Mouse (Mus musculus) layer of hippocampus, adult 2 months (tissue): ENCODE results near the gene Defb26. TPM values are rescaled to one million over a fixed set of nuclear protein-coding genes. Genes with fewer than 3 reads are reported as not detected.

Experiments
- DNase-seq, 2 experiments: peaks; one replicate each; pipeline ENCODE4 v3.0.0; 2022; ENCODE audit warnings: low spot score in 2 of 2
- H3K27ac ChIP-seq: fragments of 200-600 bp; 2 replicates; pipeline ENCODE4 v1.8.1; 2022
- H3K4me3 ChIP-seq: fragments of 200-600 bp; 2 replicates; pipeline ENCODE4 v1.8.1; 2022; ENCODE audit warnings: mild to moderate bottlenecking
- CTCF ChIP-seq: fragments of 200-600 bp; conservative IDR thresholded peaks from 2 replicates; pipeline ENCODE4 v1.8.1; 2022; ENCODE audit warnings: antibody characterized with exemption, mild to moderate bottlenecking, moderate library complexity
- total RNA-seq, 2 experiments: library from RNA; stranded (reverse); gene quantifications; 2 replicates each; pipeline ENCODE4 v1.2.3; 2021

Defb26 gene
- total RNA-seq, 2 experiments from 2014 or later = not detected

DNA sequence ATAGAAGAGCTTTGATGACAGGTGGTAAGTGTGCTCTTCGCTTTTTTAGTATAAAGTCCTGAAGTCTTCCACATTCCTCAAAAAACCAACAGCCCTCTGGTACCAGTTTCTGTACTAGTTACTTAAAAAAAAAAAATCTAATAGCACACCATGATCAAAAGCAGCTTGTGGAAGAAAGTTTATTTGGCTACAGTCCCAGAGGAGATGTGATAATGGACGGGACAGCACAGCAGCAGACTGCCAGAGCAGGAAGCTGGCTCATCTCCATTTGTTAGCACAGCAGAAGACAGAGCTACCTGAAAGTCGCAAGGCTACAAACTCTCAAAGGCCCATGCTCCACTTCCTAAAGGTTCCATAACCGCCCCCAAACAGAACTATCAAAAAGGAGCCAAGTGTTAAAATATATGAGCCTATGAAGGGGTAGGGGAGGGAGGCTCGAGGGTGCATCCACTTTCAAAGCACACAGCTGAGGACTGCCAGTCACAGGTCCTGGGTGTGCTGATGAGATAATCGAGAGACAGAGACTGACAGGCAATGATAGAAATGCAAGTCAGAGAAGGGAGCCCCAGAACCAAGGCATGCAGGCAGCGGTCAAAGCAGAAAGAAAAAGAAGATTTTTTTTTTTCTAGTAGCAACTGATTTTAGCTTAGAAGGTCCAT lies 11.2 kb downstream of the Defb26 start:
- DNase-seq = no peak
- H3K4me3 ChIP-seq = no peak overlapping the region
- TF ChIP-seq CTCF = no peak
- no peak overlapping the region for H3K27ac ChIP-seq

DNA sequence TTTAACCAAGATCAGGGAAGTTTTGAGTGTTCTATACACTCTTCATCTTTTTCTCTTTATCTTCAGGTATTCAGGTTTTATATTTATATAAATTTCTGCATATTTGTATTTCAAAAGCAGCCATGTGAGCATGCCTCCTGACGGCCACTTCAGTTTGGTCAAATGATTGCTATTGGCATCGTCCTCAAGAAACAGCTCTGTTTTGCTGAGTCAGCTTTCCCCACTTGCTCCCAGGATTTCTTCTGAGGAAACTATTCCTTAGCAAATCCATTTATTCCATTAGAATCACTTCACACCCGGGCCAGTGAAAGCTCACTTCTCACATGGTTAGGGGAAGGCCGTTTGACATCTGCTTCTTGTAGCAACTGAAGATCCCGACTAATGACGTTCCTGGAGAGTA lies 13.5 kb downstream of the Defb26 start:
- Histone ChIP-seq H3K4me3 (no peak overlapping the region), H3K27ac (no peak overlapping the region)
- no peak for DNase-seq
- no peak for TF ChIP-seq CTCF

DNA sequence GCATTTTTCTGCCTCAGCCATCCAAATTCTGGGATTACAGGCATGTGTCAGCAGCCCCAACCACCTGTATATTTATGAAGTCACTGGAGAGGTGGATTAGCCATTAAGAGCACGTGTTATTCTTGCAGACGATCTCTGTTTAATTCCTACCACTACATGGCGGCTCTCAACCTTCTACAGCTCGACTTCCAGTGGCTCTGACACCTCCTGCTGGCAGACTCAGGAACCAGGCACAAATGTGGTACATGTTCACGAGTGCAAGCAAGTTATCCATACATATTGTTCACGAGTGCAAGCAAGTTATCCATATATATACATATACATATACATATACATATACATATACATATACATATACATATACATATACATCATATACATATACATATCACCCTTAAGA lies 18.3 kb downstream of the Defb26 start:
- no peak overlapping the region for H3K4me3 ChIP-seq
- no peak overlapping the region for H3K27ac ChIP-seq
- no peak for DNase-seq
- no peak for TF ChIP-seq CTCF

DNA sequence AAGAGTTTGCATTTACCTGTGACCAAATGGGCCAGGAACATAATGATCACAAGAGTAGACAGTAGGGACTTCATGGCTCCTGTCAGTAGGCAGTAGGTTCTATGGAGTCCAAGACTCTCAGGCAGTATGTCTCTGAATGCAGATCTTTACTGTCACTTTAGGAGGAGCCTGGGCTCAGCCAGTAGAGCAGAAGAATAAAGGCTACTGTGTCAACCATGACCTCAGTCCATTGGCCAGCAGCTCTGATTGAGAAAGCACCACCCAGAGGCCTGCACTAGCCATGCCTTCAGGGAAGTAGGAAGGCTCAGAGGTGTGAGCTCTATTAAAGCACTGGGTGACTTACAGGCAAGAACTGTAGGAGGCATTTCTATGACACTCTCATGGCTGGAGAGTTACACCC lies 21.5 kb downstream of the Defb26 start, which contains the start of gene Defb22:
Gene Defb22, minus strand, starts transcription at position 101 of the 400 bp plus-strand sequence.
- Histone ChIP-seq H3K4me3 (no peak within 1 kb of the TSS), H3K27ac (no peak within 1 kb of the TSS)
- no peak for TF ChIP-seq CTCF
- no peak for DNase-seq

DNA sequence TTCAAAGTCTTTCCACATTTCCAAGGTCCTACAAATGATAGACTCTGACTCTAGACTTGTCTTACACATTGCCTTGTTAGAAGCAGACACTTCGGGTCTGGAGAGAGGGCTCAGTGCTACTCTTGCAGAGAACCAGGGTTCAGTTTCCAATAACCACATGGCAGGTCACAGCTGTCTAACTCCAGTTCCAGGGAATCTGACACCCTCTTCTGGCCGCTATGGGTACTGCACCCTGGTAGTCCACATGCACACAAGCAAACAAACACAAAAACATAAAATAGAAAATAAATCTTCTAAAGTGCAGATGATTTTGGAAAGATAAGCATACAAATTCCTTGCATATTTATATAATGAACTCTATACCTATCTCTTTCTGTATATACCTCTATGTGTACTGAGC lies 24.5 kb downstream of the Defb26 start:
- no peak for DNase-seq
- no peak overlapping the region for H3K4me3 ChIP-seq
- H3K27ac ChIP-seq = no peak overlapping the region
- TF ChIP-seq CTCF = peak; percentile 63

DNA sequence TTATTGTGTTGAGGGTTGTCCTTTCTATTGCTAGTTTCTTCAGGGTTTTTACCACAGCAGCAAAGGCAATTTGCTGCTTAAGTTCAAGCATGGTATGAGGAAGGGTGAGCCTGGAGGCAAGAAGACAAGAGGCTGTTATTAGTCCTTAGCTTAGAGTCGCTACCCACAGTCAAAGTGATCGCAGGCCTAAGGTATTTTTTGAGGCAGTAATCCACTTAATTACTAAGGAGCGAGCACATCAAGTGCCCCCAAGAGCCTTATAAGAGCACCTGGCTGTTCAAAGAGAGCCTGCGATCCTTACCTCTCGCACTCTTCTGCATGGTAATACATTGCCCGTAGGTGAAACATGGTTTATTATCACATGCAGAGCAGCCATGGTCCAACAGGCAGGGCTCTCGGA lies 29.8 kb downstream of the Defb26 start:
- TF ChIP-seq CTCF = no peak
- no peak for DNase-seq
- Histone ChIP-seq H3K4me3 (no peak overlapping the region), H3K27ac (no peak overlapping the region)

DNA sequence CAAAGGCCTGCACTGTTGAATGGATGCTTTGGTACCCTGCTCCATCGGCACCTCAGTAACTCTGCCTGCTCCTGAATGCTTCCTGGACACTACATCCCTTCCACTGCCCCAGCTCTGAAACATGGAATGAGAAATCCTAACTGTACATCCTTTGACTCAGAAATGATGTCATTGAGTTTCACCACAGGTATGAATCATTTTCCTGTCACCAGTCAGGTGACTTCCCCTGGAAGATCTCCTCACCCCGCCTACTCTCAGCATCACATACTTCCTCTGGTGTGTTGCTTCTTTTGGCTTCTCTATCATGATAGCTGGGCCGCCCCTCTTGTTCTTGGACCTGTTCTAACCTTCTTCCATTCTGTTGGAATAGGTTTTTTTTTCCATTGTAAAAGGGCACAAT lies 30.6 kb downstream of the Defb26 start:
- DNase-seq = no peak
- no peak for TF ChIP-seq CTCF
- H3K27ac ChIP-seq = no peak overlapping the region
- no peak overlapping the region for H3K4me3 ChIP-seq

DNA sequence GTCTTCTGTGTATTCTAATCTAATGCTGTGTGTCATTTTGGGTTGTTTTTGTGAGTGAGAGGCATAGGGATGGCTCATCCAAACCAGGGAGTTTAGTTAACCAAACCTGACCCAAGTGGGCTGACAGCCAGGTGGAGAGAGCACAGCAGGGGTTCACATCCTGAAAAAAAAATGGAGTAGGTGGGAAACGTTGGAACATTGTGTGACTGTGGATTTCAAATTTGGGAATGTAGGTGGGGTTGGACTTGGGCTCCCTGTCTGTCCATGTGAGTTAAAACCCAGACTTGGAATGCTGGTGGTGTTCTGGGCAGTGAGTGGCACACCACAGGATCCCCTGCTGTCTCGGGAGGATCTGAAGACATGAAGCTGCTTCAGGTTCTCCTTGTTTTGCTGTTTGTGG lies 34.7 kb downstream of the Defb26 start, which contains the start of gene Defb20:
Gene Defb20, plus strand, starts transcription at position 301 of the 400 bp plus-strand sequence.
- Histone ChIP-seq H3K4me3 (no peak within 1 kb of the TSS), H3K27ac (no peak within 1 kb of the TSS)
- DNase-seq = no peak
- no peak for TF ChIP-seq CTCF

DNA sequence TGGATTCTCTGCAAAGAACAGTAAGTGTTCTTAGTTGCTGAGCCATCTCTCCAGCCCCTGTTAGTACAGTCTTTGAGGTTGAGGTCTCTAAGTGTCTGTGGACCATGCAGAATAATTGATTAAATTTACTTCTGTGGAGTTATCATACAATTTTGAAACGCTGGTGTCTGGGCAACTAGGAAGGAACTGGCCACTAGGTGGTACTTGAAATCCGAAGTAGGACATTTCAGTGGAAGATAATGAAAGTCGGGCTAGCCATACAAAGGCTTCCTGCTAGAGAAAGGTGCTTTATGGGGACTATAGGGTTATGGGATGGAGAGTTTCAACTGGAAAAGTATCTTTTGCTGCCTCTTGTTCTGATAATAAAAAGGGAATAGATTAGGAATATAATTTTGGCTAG lies 39.1 kb downstream of the Defb26 start:
- Histone ChIP-seq H3K4me3 (no peak overlapping the region), H3K27ac (no peak overlapping the region)
- TF ChIP-seq CTCF = peak; percentile 67
- DNase-seq = no peak

DNA sequence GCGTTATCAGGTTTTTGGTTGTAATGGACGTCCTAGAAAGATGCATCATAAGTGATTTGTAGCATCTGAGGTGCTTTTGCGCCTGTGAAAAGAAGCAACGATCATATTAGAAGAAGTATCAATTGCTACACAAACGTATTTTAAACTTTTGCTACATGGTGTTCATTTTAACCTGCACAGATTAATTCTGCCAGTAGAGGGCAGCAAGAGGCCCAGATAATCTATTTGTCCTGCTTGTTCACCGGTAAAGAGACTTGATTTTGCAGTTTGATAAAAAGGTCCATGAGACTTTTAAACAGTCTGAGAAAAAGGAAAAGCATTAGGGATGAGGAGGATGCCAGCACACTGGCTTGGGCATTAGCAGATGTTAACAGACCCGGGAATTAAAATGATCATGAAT lies 40.5 kb downstream of the Defb26 start:
- DNase-seq = peak; percentile 41 to 74
- Histone ChIP-seq H3K4me3 (no peak overlapping the region), H3K27ac (no peak overlapping the region)
- TF ChIP-seq CTCF = peak; percentile 96

DNA sequence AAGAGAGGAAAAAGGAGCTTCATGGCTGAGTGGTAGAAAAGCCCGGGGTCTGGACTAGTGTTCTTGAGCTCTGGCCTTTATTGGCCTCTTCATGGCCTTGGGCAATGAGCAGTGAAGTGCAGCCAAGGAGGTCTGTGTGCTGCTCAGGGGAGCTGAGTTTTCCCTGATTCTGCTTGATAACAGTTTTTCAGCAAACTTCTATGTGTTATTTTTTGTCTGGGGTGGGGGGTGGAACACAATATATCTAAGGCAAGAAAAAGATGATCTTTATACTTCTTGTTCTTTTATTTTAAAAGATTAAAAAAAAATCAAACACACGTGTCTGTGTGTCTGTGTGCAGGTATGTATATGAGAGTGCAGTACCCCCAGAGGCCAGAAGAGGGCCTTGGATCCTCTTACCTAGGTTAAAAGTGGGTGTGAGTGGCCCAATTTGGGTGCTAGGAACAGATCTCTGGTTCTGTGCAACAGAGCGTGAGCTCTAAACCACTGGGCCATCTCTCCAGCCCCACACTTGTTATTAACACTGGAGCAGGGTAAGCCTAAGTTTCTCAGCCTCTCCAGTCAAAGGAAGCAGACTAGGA lies 46.8 kb downstream of the Defb26 start, which contains the start of gene Defb23:
Gene Defb23, minus strand, starts transcription at position 51 of the 581 bp plus-strand sequence.
- peak; percentile 46 for TF ChIP-seq CTCF
- Histone ChIP-seq H3K27ac (no peak within 1 kb of the TSS), H3K4me3 (no peak within 1 kb of the TSS)
- no peak for DNase-seq

DNA sequence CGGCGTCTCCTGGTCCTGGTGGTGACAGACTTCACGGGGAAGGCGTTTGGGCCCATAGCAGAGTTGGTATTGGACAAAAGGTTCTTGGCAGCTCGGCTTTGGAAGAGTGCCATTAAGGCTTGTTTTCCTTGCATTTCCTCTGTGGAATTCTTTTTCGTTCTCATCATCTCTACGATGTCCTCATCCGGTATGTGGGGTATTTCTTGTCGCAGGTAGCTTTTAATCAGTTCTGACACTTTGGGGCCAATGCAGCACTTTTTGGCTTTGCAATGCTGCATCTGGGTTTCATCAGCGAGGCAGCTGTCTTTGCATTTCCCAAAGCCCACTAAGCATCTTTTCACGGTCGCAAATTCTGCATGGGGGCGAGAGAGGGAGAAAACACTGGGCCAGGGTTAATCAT lies 52.3 kb downstream of the Defb26 start:
- Histone ChIP-seq H3K27ac (no peak overlapping the region), H3K4me3 (no peak overlapping the region)
- no peak for DNase-seq
- TF ChIP-seq CTCF = no peak

Other genes starting within 250 kb of the Defb26 start
- gene Tbc1d20, start 217.9 kb downstream of the Defb26 start, total RNA-seq = 10 to 100 TPM; 51.1 to 54.6 TPM
- 100 to 1,000 TPM; 103 to 125 TPM for gene Rbck1, start 179.0 kb downstream of the Defb26 start, total RNA-seq
- gene Trib3, start 167.7 kb downstream of the Defb26 start, total RNA-seq = under 1 TPM; 0.41 to 0.54 TPM
- 10 to 100 TPM; 66.3 to 83.0 TPM for gene Nrsn2, start 135.1 kb downstream of the Defb26 start, total RNA-seq
- gene Sox12, start 113.6 kb downstream of the Defb26 start, total RNA-seq = 10 to 100 TPM; 16.5 to 19.5 TPM
- gene Zcchc3, start 96.7 kb downstream of the Defb26 start, total RNA-seq = 10 to 100 TPM in 1 of 2 experiments, 1 to 10 TPM in 1; 9.9 to 10.1 TPM
- gene 6820408C15Rik, start 96.1 kb downstream of the Defb26 start, total RNA-seq = 1 to 10 TPM; 2.4 to 3.2 TPM
- not detected for gene Defb23, start 47.1 kb downstream of the Defb26 start, total RNA-seq
- gene Defb20, start 34.6 kb downstream of the Defb26 start, total RNA-seq = not detected
- gene Defb22, start 21.6 kb downstream of the Defb26 start, total RNA-seq = not detected
- not detected for gene Defb28, start 6.6 kb upstream of the Defb26 start, total RNA-seq
- gene Defb29, start 28.4 kb upstream of the Defb26 start, total RNA-seq = not detected
- gene Gm17416, start 57.6 kb upstream of the Defb26 start, total RNA-seq = not detected
- gene Defb21, start 61.1 kb upstream of the Defb26 start, total RNA-seq = not detected
- not detected for gene Defb19, start 68.6 kb upstream of the Defb26 start, total RNA-seq
- gene Defb45, start 87.7 kb upstream of the Defb26 start, total RNA-seq = not detected
- gene Defb36, start 92.6 kb upstream of the Defb26 start, total RNA-seq = not detected
- gene Defb25, start 111.4 kb upstream of the Defb26 start, total RNA-seq = not detected
- 1 to 10 TPM in 1 of 2 experiments, under 1 TPM in 1; 0.42 to 2.0 TPM for gene Rem1, start 115.3 kb upstream of the Defb26 start, total RNA-seq
- 10 to 100 TPM; 71.5 to 73.3 TPM for gene H13, start 157.8 kb upstream of the Defb26 start, total RNA-seq
- gene Mcts2, start 175.3 kb upstream of the Defb26 start, total RNA-seq = 10 to 100 TPM; 18.8 to 20.8 TPM
- 10 to 100 TPM; 23.5 to 25.4 TPM for gene Id1, start 224.6 kb upstream of the Defb26 start, total RNA-seq
- 1 to 10 TPM; 1.4 to 1.6 TPM for gene Cox4i2, start 242.5 kb upstream of the Defb26 start, total RNA-seq